Mouse (Mus musculus) E14TG2a.4 (cell line): ENCODE results near the gene Ywhae.

ENCODE experiments used
- CTCF ChIP-seq: conservative IDR thresholded peaks from 2 replicates; pipeline ENCODE4 v1.5.1; 2014; ENCODE audit warnings: low read length
- NANOG ChIP-seq: IDR thresholded peaks from 2 replicates; pipeline ENCODE4 v1.6.1; 2014; ENCODE audit warnings: borderline replicate concordance, low read length, mixed read lengths
- POU5F1 ChIP-seq: IDR thresholded peaks from 2 replicates; pipeline ENCODE4 v1.6.1; 2014; ENCODE audit warnings: low read length, borderline replicate concordance

GRCm38 (mm10) chr11:75751082-75751481 is 18.4 kb downstream of the Ywhae start:
- 0 out of 2 replicates have a peak, but pooled peaks have one; percentile 13 for TF ChIP-seq CTCF
- TF ChIP-seq POU5F1 = no peak
- no peak for TF ChIP-seq NANOG
